Mouse (Mus musculus): Measurements from ENCODE around the gene Ets1. TPM values are rescaled to one million over a fixed set of nuclear protein-coding genes. Genes with fewer than 3 reads are reported as not detected.

Gene Ets1
- polyA plus RNA-seq, 1 experiment from 2014 or later: 21.7 TPM

DNA sequence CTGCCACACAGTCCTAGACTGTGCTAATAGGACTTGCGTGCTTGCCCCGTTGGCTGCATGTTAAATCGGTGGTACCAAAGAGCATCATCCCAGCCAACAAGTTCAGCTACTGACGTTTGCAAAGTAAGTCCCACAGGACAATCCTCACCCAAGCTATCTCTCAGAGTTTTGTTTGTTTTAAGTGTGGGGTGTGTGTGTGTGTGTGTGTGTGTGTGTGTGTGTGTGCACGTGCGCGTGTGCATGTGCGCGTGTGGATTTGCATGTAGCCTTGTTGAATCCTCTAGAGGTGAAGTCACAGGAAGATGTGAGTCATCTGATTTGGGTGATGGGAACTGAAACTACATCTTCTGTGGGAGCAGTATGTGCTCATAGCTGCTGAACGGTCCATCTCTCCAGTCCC is 16.1 kb downstream of the Ets1 start:
- H3K4me1 ChIP-seq (ENCODE audit: control insufficient read depth, insufficient read depth, low read length): no peaks in the 10 kb centered on the region
- ATAC-seq (ENCODE audit: low FRiP score) (no peak), DNase-seq (ENCODE audit: low spot score, missing footprints) (no peak)
- no peaks in the 10 kb centered on the region for H3K9me3 ChIP-seq (ENCODE audit: control insufficient read depth, low read length)
- H3K27ac ChIP-seq (ENCODE audit: low read depth, low read length): no peak overlapping the region
- no peak overlapping the region for H3K9ac ChIP-seq (ENCODE audit: low read length)
- WGBS: 92% methylated on average over 10 of the region's 10 CpGs
- no peaks in the 10 kb centered on the region for H3K27me3 ChIP-seq (ENCODE audit: control insufficient read depth, insufficient read depth, low read length)
- no peaks in the 10 kb centered on the region for H3K36me3 ChIP-seq (ENCODE audit: control insufficient read depth, insufficient read depth, low read length)
- no peak overlapping the region for H3K4me3 ChIP-seq (ENCODE audit: low read depth, low read length)
- no peak overlapping the region for H3K4me2 ChIP-seq

DNA sequence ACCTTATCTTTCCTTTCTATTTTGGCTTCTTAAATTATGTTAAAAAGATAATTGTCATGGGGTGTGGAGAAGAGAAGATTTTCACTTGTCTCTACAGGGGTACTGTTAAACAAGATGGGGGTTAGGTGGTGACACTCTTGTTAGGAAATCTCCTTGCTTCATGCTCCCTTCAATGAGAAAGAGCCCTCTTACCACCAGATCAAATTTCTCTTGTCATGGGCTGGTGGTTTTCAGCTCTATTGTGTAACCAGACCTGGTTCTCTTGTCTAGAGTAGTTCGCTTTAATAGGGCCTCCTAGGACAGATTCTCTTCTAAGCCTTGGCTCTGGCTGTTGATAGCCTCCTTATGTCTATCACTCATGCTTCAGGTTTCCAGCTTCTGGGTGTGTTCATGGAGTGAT is 18.3 kb downstream of the Ets1 start:
- H3K27ac ChIP-seq (ENCODE audit: low read depth, low read length): no peak overlapping the region
- H3K36me3 ChIP-seq (ENCODE audit: control insufficient read depth, insufficient read depth, low read length): no peaks in the 10 kb centered on the region
- no peaks in the 10 kb centered on the region for H3K4me1 ChIP-seq (ENCODE audit: control insufficient read depth, insufficient read depth, low read length)
- peak; percentile 61 for DNase-seq (ENCODE audit: low spot score, missing footprints)
- no peak for ATAC-seq (ENCODE audit: low FRiP score)
- H3K9ac ChIP-seq (ENCODE audit: low read length): no peak overlapping the region
- H3K27me3 ChIP-seq (ENCODE audit: control insufficient read depth, insufficient read depth, low read length): no peaks in the 10 kb centered on the region
- H3K4me3 ChIP-seq (ENCODE audit: low read depth, low read length): no peak overlapping the region
- no peak overlapping the region for H3K4me2 ChIP-seq
- 48% methylated on average over 1 of the region's 1 CpGs for WGBS
- no peaks in the 10 kb centered on the region for H3K9me3 ChIP-seq (ENCODE audit: control insufficient read depth, low read length)

DNA sequence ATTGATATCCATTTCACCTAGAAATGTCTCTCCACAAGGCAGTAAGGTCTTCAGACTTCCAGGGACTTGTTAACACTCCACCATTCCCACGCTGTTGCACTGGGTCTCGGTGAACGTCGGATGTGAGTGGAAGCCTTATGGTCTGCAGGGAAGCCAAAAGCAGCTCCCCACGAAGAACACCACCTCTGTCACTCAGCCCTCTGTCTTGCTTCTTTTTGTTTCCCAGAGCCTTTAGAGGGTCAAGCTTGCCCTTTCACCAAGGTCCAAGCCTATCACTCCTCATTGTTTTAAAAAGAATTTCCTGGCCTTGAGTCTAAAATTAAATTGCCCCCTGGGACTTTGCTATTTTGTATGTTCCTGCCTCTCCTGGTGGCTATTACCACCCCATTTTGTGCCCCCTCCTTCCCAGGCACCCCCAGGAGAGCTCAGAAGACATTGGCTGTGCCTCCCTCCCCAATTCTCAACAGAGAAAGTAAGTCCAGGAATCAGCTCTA is 20.4 kb downstream of the Ets1 start:
- Histone ChIP-seq H3K9ac (ENCODE audit: low read length) (no peak overlapping the region), H3K36me3 (ENCODE audit: control insufficient read depth, insufficient read depth, low read length) (no peaks in the 10 kb centered on the region), H3K27ac (ENCODE audit: low read depth, low read length) (no peak overlapping the region), H3K27me3 (ENCODE audit: control insufficient read depth, insufficient read depth, low read length) (no peaks in the 10 kb centered on the region), H3K4me2 (no peak overlapping the region), H3K4me1 (ENCODE audit: control insufficient read depth, insufficient read depth, low read length) (no peaks in the 10 kb centered on the region), H3K9me3 (ENCODE audit: control insufficient read depth, low read length) (no peaks in the 10 kb centered on the region), H3K4me3 (ENCODE audit: low read depth, low read length) (no peak overlapping the region)
- ATAC-seq (ENCODE audit: low FRiP score) (no peak), DNase-seq (ENCODE audit: low spot score, missing footprints) (no peak)
- WGBS: 74% methylated on average over 5 of the region's 5 CpGs

DNA sequence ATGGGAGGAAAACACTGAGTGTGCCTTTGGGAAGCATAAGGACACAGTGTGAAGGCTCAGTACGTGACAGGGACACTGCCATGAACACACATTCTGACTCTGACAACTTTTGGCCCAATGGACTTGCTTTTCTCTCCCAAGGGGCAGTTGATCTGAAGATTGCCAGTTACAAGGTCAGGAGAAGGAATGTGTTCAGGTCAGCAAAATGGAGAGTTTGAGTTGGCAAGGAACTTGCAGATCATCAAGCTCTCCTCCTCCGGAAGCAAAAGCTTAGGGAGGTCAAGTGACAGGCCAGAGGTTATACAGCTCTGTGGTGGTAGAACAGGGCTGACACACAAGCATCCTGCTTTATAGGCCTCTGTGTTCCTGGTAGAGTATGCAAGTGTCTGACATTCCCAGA is 21.1 kb downstream of the Ets1 start:
- Histone ChIP-seq H3K9ac (ENCODE audit: low read length) (no peak overlapping the region), H3K4me3 (ENCODE audit: low read depth, low read length) (no peak overlapping the region), H3K4me2 (no peak overlapping the region), H3K27ac (ENCODE audit: low read depth, low read length) (no peak overlapping the region), H3K36me3 (ENCODE audit: control insufficient read depth, insufficient read depth, low read length) (no peaks in the 10 kb centered on the region), H3K9me3 (ENCODE audit: control insufficient read depth, low read length) (no peaks in the 10 kb centered on the region), H3K4me1 (ENCODE audit: control insufficient read depth, insufficient read depth, low read length) (no peaks in the 10 kb centered on the region), H3K27me3 (ENCODE audit: control insufficient read depth, insufficient read depth, low read length) (no peaks in the 10 kb centered on the region)
- ATAC-seq (ENCODE audit: low FRiP score): no peak
- DNase-seq (ENCODE audit: low spot score, missing footprints): no peak
- WGBS: 80% methylated on average over 2 of the region's 2 CpGs

DNA sequence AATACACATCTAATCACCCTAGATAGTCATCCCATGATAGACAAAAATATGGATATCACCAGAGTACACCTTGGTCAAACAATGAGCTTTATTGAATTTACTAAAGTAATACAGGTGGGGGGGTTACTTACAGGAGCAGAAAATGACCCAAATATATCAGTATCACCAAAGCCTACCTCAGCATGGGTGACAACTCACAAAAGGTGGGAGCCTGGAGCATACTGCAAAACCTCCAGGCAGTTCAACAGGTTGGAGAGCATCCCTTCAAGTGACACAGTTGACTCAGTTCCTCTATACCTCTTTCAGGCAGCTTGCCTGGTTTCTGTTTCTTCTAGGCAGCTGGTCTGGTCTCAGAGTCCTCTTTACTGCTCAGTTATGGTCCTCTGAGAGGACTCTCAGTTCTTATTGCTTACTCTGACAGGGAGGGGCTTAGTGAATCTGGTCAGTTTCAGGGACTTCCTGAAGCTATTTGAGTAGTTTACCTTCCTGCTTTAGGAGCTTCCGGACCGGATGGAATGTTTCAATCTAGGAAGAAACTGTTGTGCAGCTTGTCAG is 24.5 kb downstream of the Ets1 start:
- no peak overlapping the region for H3K4me3 ChIP-seq (ENCODE audit: low read depth, low read length)
- no peak overlapping the region for H3K4me2 ChIP-seq
- H3K4me1 ChIP-seq (ENCODE audit: control insufficient read depth, insufficient read depth, low read length): no peaks in the 10 kb centered on the region
- no peak for ATAC-seq (ENCODE audit: low FRiP score)
- H3K27ac ChIP-seq (ENCODE audit: low read depth, low read length): no peak overlapping the region
- H3K36me3 ChIP-seq (ENCODE audit: control insufficient read depth, insufficient read depth, low read length): no peaks in the 10 kb centered on the region
- 92% methylated on average over 2 of the region's 2 CpGs for WGBS
- no peaks in the 10 kb centered on the region for H3K27me3 ChIP-seq (ENCODE audit: control insufficient read depth, insufficient read depth, low read length)
- no peaks in the 10 kb centered on the region for H3K9me3 ChIP-seq (ENCODE audit: control insufficient read depth, low read length)
- no peak overlapping the region for H3K9ac ChIP-seq (ENCODE audit: low read length)
- DNase-seq (ENCODE audit: low spot score, missing footprints): no peak

DNA sequence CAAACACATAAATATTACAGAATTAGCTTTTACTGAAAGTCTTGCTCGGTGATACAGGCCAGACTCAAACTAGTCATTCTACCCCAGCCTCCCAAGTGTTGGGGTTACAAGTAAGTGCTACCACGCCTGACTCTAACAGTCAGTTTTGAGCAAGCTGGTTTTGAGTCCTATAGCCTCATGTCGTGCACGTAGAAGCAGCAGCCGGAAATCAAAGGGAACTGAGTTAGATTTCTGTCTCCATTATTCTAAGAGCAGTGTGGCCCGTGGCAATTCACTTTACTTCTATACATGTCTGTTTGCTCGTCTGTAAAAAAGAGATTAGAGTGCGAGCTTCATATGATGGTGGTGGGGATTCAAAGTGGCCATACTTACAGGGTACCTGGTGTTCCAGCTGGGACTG is 25.1 kb downstream of the Ets1 start:
- Histone ChIP-seq H3K27ac (ENCODE audit: low read depth, low read length) (no peak overlapping the region), H3K9me3 (ENCODE audit: control insufficient read depth, low read length) (no peaks in the 10 kb centered on the region), H3K4me3 (ENCODE audit: low read depth, low read length) (no peak overlapping the region), H3K36me3 (ENCODE audit: control insufficient read depth, insufficient read depth, low read length) (no peaks in the 10 kb centered on the region), H3K9ac (ENCODE audit: low read length) (no peak overlapping the region), H3K4me2 (no peak overlapping the region), H3K27me3 (ENCODE audit: control insufficient read depth, insufficient read depth, low read length) (no peaks in the 10 kb centered on the region), H3K4me1 (ENCODE audit: control insufficient read depth, insufficient read depth, low read length) (no peaks in the 10 kb centered on the region)
- no peak for ATAC-seq (ENCODE audit: low FRiP score)
- WGBS: 87% methylated on average over 8 of the region's 8 CpGs
- no peak for DNase-seq (ENCODE audit: low spot score, missing footprints)

DNA sequence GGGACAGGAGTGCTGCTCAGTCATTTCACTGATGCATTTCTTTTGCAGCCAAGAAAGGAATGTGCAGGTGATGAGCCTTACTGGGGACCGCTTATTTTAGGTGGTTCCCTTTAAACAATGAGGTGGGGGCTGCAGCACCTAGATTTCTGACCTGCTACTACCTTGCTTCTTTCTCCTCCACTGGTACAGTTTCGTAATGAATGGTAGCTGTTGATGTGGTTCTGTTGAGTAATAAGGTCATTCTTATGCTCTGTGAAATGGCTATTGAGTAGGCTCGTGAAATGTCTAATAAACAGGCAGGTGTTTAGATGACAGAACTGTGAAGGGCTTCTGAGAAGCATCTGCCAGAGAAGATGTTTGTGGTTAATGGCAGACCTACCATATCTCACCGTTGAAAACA is 25.5 kb downstream of the Ets1 start:
- Histone ChIP-seq H3K4me2 (no peak overlapping the region), H3K27ac (ENCODE audit: low read depth, low read length) (no peak overlapping the region), H3K9ac (ENCODE audit: low read length) (no peak overlapping the region), H3K4me3 (ENCODE audit: low read depth, low read length) (no peak overlapping the region), H3K9me3 (ENCODE audit: control insufficient read depth, low read length) (no peaks in the 10 kb centered on the region), H3K27me3 (ENCODE audit: control insufficient read depth, insufficient read depth, low read length) (no peaks in the 10 kb centered on the region), H3K36me3 (ENCODE audit: control insufficient read depth, insufficient read depth, low read length) (no peaks in the 10 kb centered on the region), H3K4me1 (ENCODE audit: control insufficient read depth, insufficient read depth, low read length) (no peaks in the 10 kb centered on the region)
- DNase-seq (ENCODE audit: low spot score, missing footprints) (no peak), ATAC-seq (ENCODE audit: low FRiP score) (no peak)
- WGBS: 86% methylated on average over 4 of the region's 4 CpGs

DNA sequence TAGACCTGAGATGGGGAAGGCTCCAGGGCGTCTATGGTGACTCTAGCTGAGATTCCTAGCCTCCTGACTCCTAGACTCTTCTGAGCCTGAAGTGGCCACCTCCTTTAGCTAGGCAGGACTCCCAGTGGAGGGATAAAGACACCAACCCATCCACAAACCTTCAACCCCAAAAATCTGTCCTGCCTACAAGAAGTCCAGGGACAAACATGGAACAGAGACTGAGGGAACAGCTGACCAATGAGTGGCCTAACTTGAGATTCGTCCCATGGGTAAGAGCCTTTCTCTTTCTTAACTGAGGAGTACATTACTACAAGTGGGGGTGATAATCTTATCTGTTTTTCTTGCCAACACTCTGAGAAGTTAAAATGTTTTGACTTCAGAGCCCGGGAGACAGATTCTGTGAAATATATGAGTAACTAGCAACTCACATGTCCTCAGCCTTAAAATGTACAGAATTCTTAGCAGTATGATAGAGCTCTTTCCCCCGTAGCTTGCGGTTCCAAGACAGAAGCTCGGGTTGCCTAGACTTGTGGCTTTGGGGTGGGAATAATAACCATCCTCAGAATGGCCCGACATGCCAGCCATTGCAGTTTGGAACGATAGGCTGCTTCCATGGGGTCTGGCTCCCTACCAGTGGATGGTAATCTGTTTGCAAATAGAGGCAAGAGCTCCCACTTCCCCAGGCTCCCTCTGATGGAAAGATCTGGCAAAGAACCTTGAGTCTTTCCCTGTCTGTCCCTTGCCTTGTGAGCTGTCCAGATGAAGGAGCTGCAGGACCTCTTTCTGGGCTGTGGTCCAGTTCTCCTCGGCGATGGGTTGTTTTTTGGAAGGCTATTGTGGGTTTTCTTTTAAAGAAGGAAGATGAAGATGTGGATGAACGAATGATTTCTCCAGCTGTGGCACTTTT is 30.8 kb downstream of the Ets1 start:
- WGBS: 69% methylated on average over 11 of the region's 11 CpGs
- peaks cover 6% of the 10 kb centered on the region; the same call in 1 of the 2 replicates for H3K27me3 ChIP-seq (ENCODE audit: control insufficient read depth, insufficient read depth, low read length)
- no peaks in the 10 kb centered on the region for H3K36me3 ChIP-seq (ENCODE audit: control insufficient read depth, insufficient read depth, low read length)

DNA sequence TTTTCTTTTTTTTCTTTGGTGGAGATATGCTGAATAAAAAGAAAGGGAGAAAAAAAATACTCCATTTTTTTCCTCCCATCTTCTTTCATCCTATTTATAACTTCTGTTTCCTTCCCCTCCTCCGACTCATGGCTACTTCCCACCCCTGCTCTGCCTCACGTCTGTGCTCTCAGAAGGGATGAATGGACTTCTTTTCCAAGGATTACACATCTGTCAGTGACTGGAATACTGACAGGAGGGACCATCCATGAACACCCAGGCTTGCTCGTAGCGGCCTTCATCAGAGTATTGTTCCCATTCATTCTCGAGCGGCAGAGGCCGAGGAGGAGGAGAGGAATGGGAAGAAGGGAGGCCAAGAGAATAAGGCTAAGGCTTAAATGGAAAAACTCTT is 31.5 kb downstream of the Ets1 start:
- H3K9me3 ChIP-seq (ENCODE audit: control insufficient read depth, low read length): no peaks in the 10 kb centered on the region
- no peak overlapping the region for H3K27ac ChIP-seq (ENCODE audit: low read depth, low read length)
- no peak overlapping the region for H3K9ac ChIP-seq (ENCODE audit: low read length)
- no peaks in the 10 kb centered on the region for H3K36me3 ChIP-seq (ENCODE audit: control insufficient read depth, insufficient read depth, low read length)
- H3K4me1 ChIP-seq (ENCODE audit: control insufficient read depth, insufficient read depth, low read length): peaks cover 15% of the 10 kb centered on the region
- DNase-seq (ENCODE audit: low spot score, missing footprints): no peak
- no peak overlapping the region for H3K4me2 ChIP-seq
- 32% methylated on average over 7 of the region's 7 CpGs for WGBS
- no peak overlapping the region for H3K4me3 ChIP-seq (ENCODE audit: low read depth, low read length)
- ATAC-seq (ENCODE audit: low FRiP score): no peak
- peaks cover 7% of the 10 kb centered on the region for H3K27me3 ChIP-seq (ENCODE audit: control insufficient read depth, insufficient read depth, low read length)

More for the DNA sequence above, 30.8 kb downstream of the Ets1 start:
- H3K9ac ChIP-seq (ENCODE audit: low read length): no peak overlapping the region
- no peak overlapping the region for H3K4me3 ChIP-seq (ENCODE audit: low read depth, low read length)
- ATAC-seq (ENCODE audit: low FRiP score): no peak
- no peak overlapping the region for H3K27ac ChIP-seq (ENCODE audit: low read depth, low read length)
- H3K4me2 ChIP-seq: no peak overlapping the region
- no peak for DNase-seq (ENCODE audit: low spot score, missing footprints)
- H3K9me3 ChIP-seq (ENCODE audit: control insufficient read depth, low read length): no peaks in the 10 kb centered on the region
- H3K4me1 ChIP-seq (ENCODE audit: control insufficient read depth, insufficient read depth, low read length): peaks cover 9% of the 10 kb centered on the region

Measured in midbrain, embryonic 11.5 days (tissue).